Mouse (Mus musculus) liver, embryonic 14.5 days (tissue): ENCODE measurements around the gene Oscp1.

Experiments used
- CTCF ChIP-seq: IDR thresholded peaks from 2 replicates; pipeline ENCODE4 v1.5.1; 2016; ENCODE audit warnings: antibody characterized with exemption, low read depth, control low read depth
- EP300 ChIP-seq: IDR thresholded peaks from 2 replicates; pipeline ENCODE4 v1.6.1; 2016; ENCODE audit warnings: antibody characterized with exemption, low read depth

DNA sequence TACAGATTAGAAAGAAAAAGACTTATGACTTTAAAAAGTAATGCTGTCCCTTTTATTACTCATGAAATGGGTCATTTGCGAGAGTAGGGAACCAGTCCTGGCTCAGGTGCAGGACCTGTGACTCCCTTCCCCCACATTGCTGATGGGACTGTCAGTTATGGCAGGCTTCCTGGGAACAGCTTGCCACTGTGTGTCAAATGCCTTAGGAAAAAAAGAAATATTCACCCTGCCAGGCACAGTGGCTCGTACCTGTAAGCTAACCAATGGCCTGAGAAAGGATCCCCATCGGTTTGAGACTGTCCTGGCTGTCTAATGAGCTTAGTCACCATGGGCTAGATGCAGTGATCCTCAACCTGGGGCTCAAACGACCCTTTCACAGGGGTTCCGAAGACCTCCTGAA is 61.7 kb downstream of the Oscp1 start:
- no peak for TF ChIP-seq CTCF
- no peak for TF ChIP-seq EP300
